Mouse (Mus musculus): ENCODE data around the gene Lpcat3. TPM values are rescaled to one million over a fixed set of nuclear protein-coding genes. Genes with fewer than 3 reads are reported as not detected.
"Not testable (repeated sequence)": the region's sequence is repeated elsewhere in the genome, so short reads cannot be mapped to it uniquely, and the experiment has no call there.

Gene Lpcat3
- polyA plus RNA-seq, 1 experiment from 2014 or later, result 134 TPM

- H3K27me3 ChIP-seq (replicated peaks); H3K9me3 ChIP-seq; H3K4me2 ChIP-seq (replicated peaks); H3K9ac ChIP-seq; H3K36me3 ChIP-seq; H3K4me3 ChIP-seq (replicated peaks); ATAC-seq: not testable (repeated sequence)
- 70% methylated on average over 6 of the region's 6 CpGs for WGBS
- Histone ChIP-seq H3K4me1 (replicated peaks) (peaks cover 19% of the 10 kb centered on the region), H3K27ac (0 out of 2 replicates have a peak overlapping the region, but pooled peaks have one; percentile 64)
These were observed 19.5 kb downstream of the Lpcat3 start for GRCm38 (mm10) chr6:124682291-124682690.

- H3K4me1 ChIP-seq (replicated peaks), result peaks cover 19% of the 10 kb centered on the region
- H3K27ac ChIP-seq, result peak overlapping the region; percentile 64
- peak overlapping the region; percentile 28 for H3K4me2 ChIP-seq (replicated peaks)
- WGBS, result 68% methylated on average over 14 of the region's 14 CpGs
- peak; percentile 72 for ATAC-seq
- H3K27me3 ChIP-seq (replicated peaks), result no peaks in the 10 kb centered on the region
- no peak overlapping the region for H3K9ac ChIP-seq
- no peaks in the 10 kb centered on the region for H3K9me3 ChIP-seq
- 0 out of 2 replicates have a peak, but pooled peaks cover 3% of the 10 kb centered on the region for H3K36me3 ChIP-seq
- no peak overlapping the region for H3K4me3 ChIP-seq (replicated peaks)
These were observed 21.0 kb downstream of the Lpcat3 start for GRCm38 (mm10) chr6:124683591-124684417.

GRCm38 (mm10) chr6:124685606-124686386 is 23.0 kb downstream of the Lpcat3 start:
- peak; percentile 81 for ATAC-seq
- no peak overlapping the region for H3K9ac ChIP-seq
- H3K4me1 ChIP-seq (replicated peaks), result peaks cover 14% of the 10 kb centered on the region
- H3K27me3 ChIP-seq (replicated peaks), result no peaks in the 10 kb centered on the region
- H3K4me3 ChIP-seq (replicated peaks), result no peak overlapping the region
- peak overlapping the region; percentile 83 for H3K27ac ChIP-seq
- H3K4me2 ChIP-seq (replicated peaks), result no peak overlapping the region
- H3K36me3 ChIP-seq, result 0 out of 2 replicates have a peak, but pooled peaks cover 3% of the 10 kb centered on the region
- whole genome bisulfite sequencing, result 73% methylated on average over 12 of the region's 12 CpGs
- H3K9me3 ChIP-seq, result no peaks in the 10 kb centered on the region

- ATAC-seq; H3K9ac ChIP-seq; H3K4me2 ChIP-seq (replicated peaks); H3K27me3 ChIP-seq (replicated peaks); H3K9me3 ChIP-seq; H3K4me3 ChIP-seq (replicated peaks); H3K36me3 ChIP-seq: not testable (repeated sequence)
- WGBS, result 84% methylated on average over 1 of the region's 1 CpGs
- Histone ChIP-seq H3K27ac (peak overlapping the region; percentile 83), H3K4me1 (replicated peaks) (peaks cover 14% of the 10 kb centered on the region)
These were observed 23.8 kb downstream of the Lpcat3 start for GRCm38 (mm10) chr6:124686644-124687043.

GRCm38 (mm10) chr6:124688151-124688758 is 25.4 kb downstream of the Lpcat3 start:
- no peak for ATAC-seq
- Histone ChIP-seq H3K27me3 (replicated peaks) (no peaks in the 10 kb centered on the region), H3K4me3 (replicated peaks) (no peak overlapping the region), H3K36me3 (0 out of 2 replicates have a peak, but pooled peaks cover 3% of the 10 kb centered on the region), H3K4me1 (replicated peaks) (peaks cover 12% of the 10 kb centered on the region), H3K9ac (no peak overlapping the region), H3K27ac (no peak overlapping the region), H3K9me3 (no peaks in the 10 kb centered on the region), H3K4me2 (replicated peaks) (no peak overlapping the region)
- WGBS, result 78% methylated on average over 8 of the region's 8 CpGs

- H3K27me3 ChIP-seq (replicated peaks), result no peaks in the 10 kb centered on the region
- WGBS, result 85% methylated on average over 3 of the region's 3 CpGs
- H3K27ac ChIP-seq, result no peak overlapping the region
- no peak overlapping the region for H3K4me2 ChIP-seq (replicated peaks)
- no peaks in the 10 kb centered on the region for H3K9me3 ChIP-seq
- H3K4me3 ChIP-seq (replicated peaks), result no peak overlapping the region
- peaks cover 14% of the 10 kb centered on the region for H3K4me1 ChIP-seq (replicated peaks)
- 0 out of 2 replicates have a peak, but pooled peaks cover 3% of the 10 kb centered on the region for H3K36me3 ChIP-seq
- H3K9ac ChIP-seq, result no peak overlapping the region
- no peak for ATAC-seq
These were observed 26.2 kb downstream of the Lpcat3 start for GRCm38 (mm10) chr6:124689011-124689410.

- peaks cover 21% of the 10 kb centered on the region for H3K4me1 ChIP-seq (replicated peaks)
- H3K4me3 ChIP-seq (replicated peaks), result no peak overlapping the region
- H3K9ac ChIP-seq, result no peak overlapping the region
- WGBS, result 93% methylated on average over 3 of the region's 3 CpGs
- no peak for ATAC-seq
- no peak overlapping the region for H3K4me2 ChIP-seq (replicated peaks)
- H3K9me3 ChIP-seq, result no peaks in the 10 kb centered on the region
- no peaks in the 10 kb centered on the region for H3K27me3 ChIP-seq (replicated peaks)
- H3K27ac ChIP-seq, result no peak overlapping the region
- H3K36me3 ChIP-seq, result 0 out of 2 replicates have a peak, but pooled peaks cover 3% of the 10 kb centered on the region
These were observed 27.7 kb downstream of the Lpcat3 start for GRCm38 (mm10) chr6:124690517-124690916.

DNA sequence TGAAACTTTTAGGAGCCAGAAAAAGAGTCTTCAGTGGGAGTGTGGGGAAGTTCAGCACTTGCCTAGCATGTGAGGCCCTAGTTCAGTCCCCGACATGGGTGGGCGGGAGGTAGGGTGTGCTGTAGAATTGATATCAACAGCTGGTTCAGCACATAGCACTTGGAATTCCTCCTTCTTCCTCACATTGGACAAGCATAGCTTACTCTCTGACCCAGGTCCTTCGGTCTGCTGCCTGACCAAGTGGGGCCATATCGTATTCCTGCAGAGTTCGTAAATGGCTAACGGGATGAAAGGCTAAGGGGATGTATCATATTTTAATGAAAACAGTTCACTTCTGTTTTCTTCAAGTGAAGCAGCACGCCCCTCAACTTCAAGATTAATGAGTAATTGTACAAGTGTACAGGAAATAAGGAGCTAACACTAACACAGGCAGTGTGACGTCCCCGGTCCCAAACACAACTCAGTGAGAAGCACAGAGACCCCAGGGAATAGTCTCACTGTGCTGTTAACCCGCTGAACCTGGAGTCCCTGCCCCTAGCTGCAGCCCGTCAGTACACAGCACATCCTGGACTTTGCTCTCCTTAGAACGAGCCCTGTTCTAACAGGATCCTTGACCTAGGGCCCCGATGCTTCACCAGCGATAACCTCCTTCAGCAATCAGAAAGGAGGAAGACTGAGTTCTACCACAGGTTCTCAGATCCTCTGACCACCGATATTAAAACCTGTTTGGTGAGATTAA is 30.6 kb downstream of the Lpcat3 start:
- Histone ChIP-seq H3K4me3 (replicated peaks) (no peak overlapping the region), H3K27ac (peak overlapping the region; percentile 76), H3K27me3 (replicated peaks) (no peaks in the 10 kb centered on the region), H3K9ac (no peak overlapping the region), H3K9me3 (no peaks in the 10 kb centered on the region), H3K4me1 (replicated peaks) (peaks cover 17% of the 10 kb centered on the region), H3K36me3 (no peaks in the 10 kb centered on the region), H3K4me2 (replicated peaks) (no peak overlapping the region)
- 51% methylated on average over 15 of the region's 15 CpGs for WGBS
- ATAC-seq, result peak; percentile 74

GRCm38 (mm10) chr6:124694166-124694955 is 31.5 kb downstream of the Lpcat3 start:
- no peak overlapping the region; the same call in 1 of the 2 replicates for H3K4me2 ChIP-seq (replicated peaks)
- WGBS, result 71% methylated on average over 15 of the region's 15 CpGs
- H3K9ac ChIP-seq, result 0 out of 2 replicates have a peak overlapping the region, but pooled peaks have one; percentile 13
- ATAC-seq, result peak; percentile 63
- H3K27ac ChIP-seq, result peak overlapping the region; percentile 76
- H3K4me1 ChIP-seq (replicated peaks), result peaks cover 17% of the 10 kb centered on the region
- peaks cover 5% of the 10 kb centered on the region for H3K36me3 ChIP-seq
- H3K4me3 ChIP-seq (replicated peaks), result no peak overlapping the region
- H3K9me3 ChIP-seq, result no peaks in the 10 kb centered on the region
- no peaks in the 10 kb centered on the region for H3K27me3 ChIP-seq (replicated peaks)

GRCm38 (mm10) chr6:124696441-124697150 is 33.8 kb downstream of the Lpcat3 start:
- Histone ChIP-seq H3K4me2 (replicated peaks) (no peak overlapping the region), H3K4me1 (replicated peaks) (peaks cover 20% of the 10 kb centered on the region), H3K4me3 (replicated peaks) (no peak overlapping the region), H3K9ac (no peak overlapping the region), H3K9me3 (no peaks in the 10 kb centered on the region), H3K27me3 (replicated peaks) (no peaks in the 10 kb centered on the region), H3K36me3 (peaks cover 16% of the 10 kb centered on the region), H3K27ac (no peak overlapping the region)
- ATAC-seq, result no peak
- 89% methylated on average over 7 of the region's 7 CpGs for WGBS
